Comparison of ENCODE assay signal across 8 mouse cellular contexts in the genomic region with DNA sequence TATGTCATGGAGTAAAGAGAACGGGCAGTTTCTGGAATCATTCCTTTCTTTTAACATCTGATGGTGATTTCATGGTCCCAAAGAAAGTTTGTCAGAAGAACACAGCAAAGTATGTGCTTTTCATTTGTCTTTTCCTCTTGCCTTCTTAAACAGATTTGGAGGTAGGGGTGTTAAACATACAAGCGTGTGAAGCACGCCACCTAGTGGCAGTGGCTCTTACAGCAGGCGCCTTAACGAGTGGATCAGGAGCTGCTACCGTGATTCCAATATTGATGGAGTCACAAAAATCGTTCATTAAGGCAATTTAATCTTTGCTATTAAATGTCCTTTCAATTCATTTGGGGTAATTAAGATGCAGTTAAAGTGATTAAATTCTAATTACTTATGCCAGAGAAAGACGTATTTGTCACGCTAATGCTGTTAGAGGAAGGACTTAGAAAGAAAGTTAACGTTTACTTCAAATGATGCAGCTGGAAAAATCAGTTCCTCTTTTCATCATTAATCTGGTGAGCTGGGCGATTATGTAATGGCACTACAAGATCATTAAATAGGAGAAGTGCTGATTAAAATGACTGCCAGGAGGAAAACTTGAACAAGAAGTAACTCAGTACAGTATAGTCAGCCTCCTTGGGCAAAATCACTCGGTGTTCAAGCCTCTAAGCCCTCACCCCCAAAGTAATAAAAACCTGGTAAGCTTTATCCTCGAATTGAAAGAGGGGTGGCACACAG. TPM values are rescaled to one million over a fixed set of nuclear protein-coding genes. Genes with fewer than 3 reads are reported as not detected.
DNase-seq lines count a peak whose midpoint lies in the region; ATAC-seq and TF ChIP-seq lines count a peak whose summit lies in the region.

No protein-coding gene starts in this region.

- H3K4me1 ChIP-seq in hindbrain, embryonic 10.5 days (replicated peaks), result peaks cover 26% of the 10 kb centered on the region
- peaks cover 8% of the 10 kb centered on the region for H3K4me1 ChIP-seq in hindbrain, embryonic 16.5 days (ENCODE audit: control insufficient read depth, insufficient read depth, low read depth, low read length)
- H3K4me1 ChIP-seq in ES-E14 (ENCODE audit: control insufficient read depth in 2 of 2, insufficient read depth in 2 of 2, low read length in 2 of 2, poor library complexity in 1 of 2), result no peaks in the 10 kb centered on the region

- no peaks in the 10 kb centered on the region for H3K36me3 ChIP-seq in hindbrain, embryonic 10.5 days
- H3K36me3 ChIP-seq in hindbrain, embryonic 16.5 days (ENCODE audit: control insufficient read depth, insufficient read depth, low read length), result no peaks in the 10 kb centered on the region
- H3K36me3 ChIP-seq in ES-E14 (ENCODE audit: control insufficient read depth, insufficient read depth, low read length, poor library complexity, severe bottlenecking), result no peaks in the 10 kb centered on the region

- H3K9ac ChIP-seq in hindbrain, embryonic 16.5 days (ENCODE audit: low read depth, low read length), result no peak overlapping the region
- H3K9ac ChIP-seq in ES-E14 (ENCODE audit: insufficient read depth, low read depth, low read length, poor library complexity, severe bottlenecking), result no peak overlapping the region

- no peak for ATAC-seq in hindbrain, embryonic 16.5 days
- ATAC-seq in monocyte, adult 5-6 weeks (replicated peaks; ENCODE audit: insufficient number of reproducible peaks, low FRiP score, low TSS enrichment, poor library complexity, severe bottlenecking), result peak; percentile 67
- ATAC-seq in erythroblast, adult 5-6 weeks (replicated peaks; ENCODE audit: low FRiP score, poor library complexity, severe bottlenecking), result no peak

- peaks cover 53% of the 10 kb centered on the region for H3K27me3 ChIP-seq in hindbrain, embryonic 10.5 days (ENCODE audit: insufficient read depth, poor library complexity, severe bottlenecking)
- H3K27me3 ChIP-seq in hindbrain, embryonic 16.5 days (replicated peaks; ENCODE audit: control insufficient read depth, insufficient read depth, low read length), result peaks cover 17% of the 10 kb centered on the region

- intact Hi-C loops in heart, postnatal 10 days (cut with DNase I), result loop anchor here (1.0 to 2.0 kb wide), 2 partner anchors 341 to 728 kb away; no protein-coding TSS in a partner anchor

- WGBS in hindbrain, embryonic 10.5 days, result 26% methylated on average over 13 of the region's 13 CpGs
- WGBS in hindbrain, embryonic 16.5 days, result 18% methylated on average over 13 of the region's 13 CpGs

- H3K9me3 ChIP-seq in hindbrain, embryonic 10.5 days, result no peaks in the 10 kb centered on the region
- no peaks in the 10 kb centered on the region for H3K9me3 ChIP-seq in hindbrain, embryonic 16.5 days (ENCODE audit: control insufficient read depth, low read length)
- no peaks in the 10 kb centered on the region for H3K9me3 ChIP-seq in ES-E14 (ENCODE audit: control insufficient read depth, insufficient read depth, low read depth, low read length)

- no peak overlapping the region for H3K4me2 ChIP-seq in hindbrain, embryonic 16.5 days (ENCODE audit: low read length)

- DNase-seq in hindbrain, embryonic 10.5 days (ENCODE audit: low spot score), result peak; percentile 75
- no peak for DNase-seq in ES-E14 (ENCODE audit: low read depth, low spot score)
- peak; percentile 50 for DNase-seq in c-Kit-positive CD71-negative TER-119-negative erythroid progenitor cells, embryonic 14.5 days (ENCODE audit: low read depth)
- peak; percentile 57 to 76 for DNase-seq in heart, postnatal 10 days
- peak; percentile 53 for DNase-seq in left cerebral cortex, adult 11 months (ENCODE audit: low spot score)

- no peak overlapping the region for H3K4me3 ChIP-seq in hindbrain, embryonic 10.5 days
- H3K4me3 ChIP-seq in hindbrain, embryonic 16.5 days (ENCODE audit: low read length), result no peak overlapping the region
- no peak overlapping the region for H3K4me3 ChIP-seq in ES-E14 (ENCODE audit: insufficient read depth in 1 of 2, low read depth in 1 of 2, low read length in 2 of 2, poor library complexity in 1 of 2, severe bottlenecking in 1 of 2)

- in situ Hi-C loops in ES-E14 (cut with MboI; ENCODE audit: low sequenced_read_pairs in 2 of 2, unreplicated experiment in 2 of 2), result loop anchor here in 1 of 2 experiments (25.0 kb wide), 1 partner anchor 734 kb away; no protein-coding TSS in a partner anchor

- H3K27ac ChIP-seq in hindbrain, embryonic 10.5 days, result no peak overlapping the region
- H3K27ac ChIP-seq in hindbrain, embryonic 16.5 days (ENCODE audit: low read depth, low read length), result no peak overlapping the region
- H3K27ac ChIP-seq in ES-E14 (ENCODE audit: insufficient read depth, low read depth, low read length, poor library complexity, severe bottlenecking), result no peak overlapping the region

TF ChIP-seq in ES-E14, 5 proteins besides CTCF, POLR2A, EP300 and RAD21:
- TF ChIP-seq ZC3H11A (IDR thresholded peaks at IDR 0.05; ENCODE audit: borderline replicate concordance, low read depth, low read length), result peak; percentile 67; the same call in 1 of the 2 replicates
- TF ChIP-seq HCFC1 (IDR thresholded peaks at IDR 0.05; ENCODE audit: borderline replicate concordance, insufficient read depth, low read length), result no peak

RNA-seq across cellular contexts. Expression of gene Onecut1, which starts 9.4 kb away (rescaled TPM):
- polyA plus RNA-seq in hindbrain, embryonic 10.5 days (2016; fragmentation: Nextera tagmentation; extraction: Ambion mirVana), result 10.8 and 12.2 TPM in 2 replicates
- polyA plus RNA-seq in hindbrain, embryonic 16.5 days (2015; fragmentation: Nextera tagmentation; extraction: Ambion mirVana), result 3.4 and 4.6 TPM in 2 replicates
- 0.13 and 0.74 TPM in 2 replicates for total RNA-seq in ES-E14 (2012; rRNA removed)
- total RNA-seq in heart, postnatal 10 days (2021), result not detected
- total RNA-seq in monocyte, adult 5-6 weeks (2017), result not detected in 3 replicates
- not detected in 2 replicates for total RNA-seq in erythroblast, adult 5-6 weeks (2015; ENCODE audit: low replicate concordance)
- total RNA-seq in erythroblast, adult 5-6 weeks (2017; ENCODE audit: low replicate concordance), result not detected in 2 replicates
